Mouse (Mus musculus) kidney, adult 18-20 months (tissue): Measurements from ENCODE around the gene Meioc.

ENCODE experiments used
- DNase-seq: peaks from one replicate; pipeline ENCODE4 v3.0.0; 2021

Meioc gene

DNA sequence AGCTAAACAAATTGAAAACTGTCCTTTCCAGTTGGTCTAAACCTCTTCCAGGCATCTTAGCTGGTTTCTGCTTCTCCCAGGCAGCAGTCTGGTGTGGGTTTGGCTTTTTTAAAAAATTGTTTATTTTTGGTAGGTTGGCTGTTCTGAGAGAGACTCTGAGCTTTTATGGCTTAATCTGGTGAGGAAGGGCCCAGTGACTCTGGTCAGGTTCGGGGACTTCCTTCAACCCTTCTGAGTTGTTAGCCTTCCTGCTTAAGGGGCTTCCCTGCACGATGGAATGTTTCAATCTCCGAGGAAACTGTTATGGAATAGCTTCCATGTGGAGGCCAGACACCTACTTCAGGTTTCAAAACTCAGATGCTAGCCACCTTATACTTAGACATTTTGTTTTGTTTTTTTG, at the start of gene Meioc:
Gene Meioc, plus strand, starts transcription at position 301 of the 400 bp plus-strand sequence.
- no peak for DNase-seq

DNA sequence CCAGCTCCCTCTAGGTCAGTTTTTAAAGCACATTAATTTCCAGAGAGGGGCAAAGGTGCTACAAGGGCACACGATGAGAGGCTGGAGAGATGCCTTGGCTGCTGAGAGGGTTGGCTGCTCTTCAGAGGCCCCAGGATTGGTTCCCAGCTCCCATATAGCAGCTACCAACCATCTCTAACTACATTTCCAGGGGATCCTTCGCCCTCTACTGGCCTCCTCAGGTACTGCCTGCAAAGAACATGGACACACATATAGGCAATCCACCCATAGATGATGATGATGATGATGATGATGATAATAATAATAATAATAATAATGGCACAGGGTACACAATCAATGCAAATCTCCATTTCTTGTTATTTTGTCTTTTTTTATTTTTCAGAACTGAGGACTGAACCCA, 44.1 kb upstream of the Meioc start:
- DNase-seq: no peak

- peak; percentile 21 for DNase-seq
Measured at GRCm38 (mm10) chr11:102623876-102624789, 39.4 kb upstream of the Meioc start.

- DNase-seq: no peak
Measured at GRCm38 (mm10) chr11:102624888-102625407, 38.6 kb upstream of the Meioc start.

DNA sequence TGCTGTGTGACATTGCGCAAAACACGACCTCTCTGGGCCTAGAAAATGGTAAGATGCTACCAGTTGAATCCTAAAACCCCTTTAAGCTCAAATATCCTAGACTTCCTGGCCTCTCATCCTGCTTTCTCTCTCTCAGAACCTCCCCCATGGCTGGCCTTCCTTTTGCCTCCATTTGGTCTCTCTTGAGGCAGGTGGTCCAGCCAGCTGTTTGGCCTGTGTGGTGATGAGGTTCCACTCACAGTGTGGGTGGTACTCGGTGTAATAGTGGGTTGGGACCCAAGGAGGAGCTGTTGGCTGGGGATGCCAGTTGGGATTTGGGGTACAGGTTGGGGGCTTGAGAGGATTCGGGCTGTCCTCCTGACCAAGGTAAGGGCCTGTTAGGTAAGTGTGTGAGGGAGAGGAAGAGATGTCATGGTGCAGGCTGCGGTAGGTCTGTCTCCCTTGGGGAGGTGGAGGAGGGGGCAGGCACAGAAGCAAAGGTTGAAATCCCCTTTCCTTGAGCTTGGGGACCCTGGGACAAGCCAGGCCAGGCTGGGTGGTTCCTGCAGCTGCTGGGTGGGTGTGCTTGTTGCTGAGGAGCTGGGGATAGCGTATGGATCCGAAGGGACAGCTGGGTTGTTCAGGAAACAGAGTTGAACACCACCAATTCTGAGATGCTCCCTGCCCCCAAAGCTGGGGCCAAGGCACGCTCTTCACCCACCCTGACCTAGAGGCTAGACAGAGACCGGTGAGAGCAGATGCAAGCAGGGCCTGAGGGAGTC, 36.2 kb upstream of the Meioc start:
- no peak for DNase-seq

GRCm38 (mm10) chr11:102628529-102628928, 35.0 kb upstream of the Meioc start:
- DNase-seq: no peak

GRCm38 (mm10) chr11:102629375-102629774, 34.1 kb upstream of the Meioc start:
- no peak for DNase-seq

DNA sequence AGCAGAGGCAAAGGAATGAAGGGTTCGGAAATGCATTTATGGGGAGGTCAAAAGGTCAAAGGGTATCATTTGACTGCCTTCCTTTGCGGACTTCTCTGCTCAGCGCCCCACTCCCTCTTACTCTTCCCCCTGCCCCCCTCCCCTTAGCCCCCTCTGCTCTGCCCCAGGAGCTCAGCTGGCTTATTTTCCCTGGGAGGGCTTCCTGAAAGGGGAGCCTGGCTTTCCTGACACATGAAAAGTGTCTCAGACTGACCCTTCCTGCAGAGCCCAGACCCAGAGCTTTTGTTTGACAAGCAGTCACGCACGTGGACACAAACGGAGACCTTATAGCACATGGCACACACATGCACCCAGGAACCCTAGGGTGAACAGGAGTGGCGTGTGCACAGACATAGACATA, 32.8 kb upstream of the Meioc start:
- DNase-seq: no peak

DNA sequence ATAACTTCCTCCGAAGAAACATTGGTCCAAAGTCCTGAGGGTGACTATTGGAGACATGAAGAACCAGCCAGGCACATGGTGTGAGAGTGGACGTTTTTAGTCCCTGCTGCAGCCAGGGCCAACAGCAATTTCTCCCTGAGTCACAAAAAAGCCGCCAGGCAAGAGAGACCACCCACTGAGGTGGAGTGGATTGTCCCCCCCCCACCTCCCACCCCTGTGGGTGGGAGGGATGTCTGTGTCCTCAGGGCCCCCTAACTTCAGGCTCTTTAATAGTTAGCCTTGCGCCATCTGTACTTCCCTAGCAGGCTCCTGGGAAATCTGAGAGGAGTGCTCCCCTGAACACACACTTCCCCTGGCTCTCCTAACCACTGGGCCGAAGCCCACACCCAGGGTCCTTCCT, 32.3 kb upstream of the Meioc start:
- DNase-seq: no peak

GRCm38 (mm10) chr11:102632725-102633124, 30.8 kb upstream of the Meioc start:
- DNase-seq: no peak

GRCm38 (mm10) chr11:102633379-102633778, 30.1 kb upstream of the Meioc start:
- no peak for DNase-seq

GRCm38 (mm10) chr11:102636887-102637286, 26.6 kb upstream of the Meioc start:
- DNase-seq: no peak

- peak; percentile 11 for DNase-seq
Measured at GRCm38 (mm10) chr11:102643891-102644382, 19.6 kb upstream of the Meioc start.

DNA sequence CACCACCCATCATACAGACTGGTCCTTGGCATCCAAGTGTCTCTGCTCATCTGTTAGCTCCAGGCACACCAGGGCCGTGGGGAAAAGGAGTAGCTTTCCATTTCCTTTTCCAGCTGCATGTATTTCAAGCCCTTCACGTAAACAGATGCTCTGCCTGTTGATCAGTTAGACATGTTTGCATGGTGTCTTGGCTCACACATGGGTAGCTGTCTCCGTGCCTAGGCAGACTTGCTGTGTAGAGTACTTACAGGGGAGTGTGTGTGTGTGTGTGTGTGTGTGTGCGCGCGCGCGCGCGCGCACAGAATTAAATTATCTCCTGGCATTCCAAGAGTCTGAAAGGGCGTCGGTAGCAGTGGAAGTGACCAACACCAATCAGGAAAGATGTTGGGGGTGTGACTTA, 17.3 kb upstream of the Meioc start:
- DNase-seq: no peak

DNA sequence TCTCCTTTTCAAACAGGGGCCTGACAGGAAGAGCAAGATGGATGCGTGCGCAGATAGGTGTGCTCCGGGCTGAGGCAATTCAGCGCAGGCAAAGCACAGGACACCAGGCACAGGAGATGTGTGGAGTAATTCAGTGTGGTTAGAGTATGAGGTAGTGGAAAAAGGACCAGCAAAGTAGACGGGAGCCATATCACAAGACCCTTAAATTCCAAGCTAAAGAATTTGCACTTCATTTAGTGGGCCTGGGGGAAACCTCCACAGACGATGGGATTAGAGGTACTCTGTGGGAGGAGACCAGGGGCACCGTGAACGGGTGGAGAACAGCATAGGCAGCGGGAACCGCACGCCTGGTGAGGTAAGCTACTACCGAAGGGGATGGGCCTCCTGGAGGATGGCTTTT, 15.6 kb upstream of the Meioc start:
- no peak for DNase-seq

GRCm38 (mm10) chr11:102651381-102651780, 12.1 kb upstream of the Meioc start:
- peak; percentile 57 for DNase-seq

DNA sequence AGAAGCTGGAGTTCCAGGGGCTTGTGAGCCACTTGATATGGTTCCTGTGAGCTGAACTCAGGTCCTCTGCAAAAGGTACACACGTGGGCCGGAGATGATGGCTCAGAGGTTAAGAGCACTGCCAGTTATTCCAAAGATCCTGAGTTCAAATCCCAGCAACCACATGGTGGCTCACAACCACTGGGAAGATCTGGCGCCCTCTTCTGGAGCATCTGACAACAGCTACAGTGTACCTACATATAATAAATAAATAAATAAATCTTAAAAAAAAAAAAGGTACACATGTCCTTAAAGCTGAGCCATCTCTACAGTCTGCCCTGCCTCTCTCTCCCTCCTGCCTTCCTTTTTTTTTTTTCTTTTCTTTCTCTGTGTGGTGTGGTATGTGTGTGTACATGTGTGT, 10.7 kb upstream of the Meioc start:
- DNase-seq: peak; percentile 9

DNA sequence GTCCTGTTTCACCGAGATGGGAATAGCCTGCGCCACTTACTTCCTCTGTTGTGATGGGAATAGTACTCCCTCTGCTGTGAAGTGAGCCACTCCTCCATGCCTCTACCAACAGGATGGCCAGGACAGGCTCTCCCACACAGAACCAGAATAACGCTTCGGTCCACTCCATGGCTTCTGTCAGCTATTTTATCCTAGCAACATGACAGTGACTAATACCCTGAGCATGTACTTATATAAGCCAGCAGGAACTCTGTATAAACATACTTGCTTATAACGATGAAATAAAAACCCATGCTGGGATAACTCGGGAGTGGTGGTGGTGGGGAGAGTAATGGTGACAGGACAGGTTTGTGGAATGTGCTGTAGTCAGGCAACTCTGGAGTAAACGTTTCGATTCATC, 7.6 kb upstream of the Meioc start:
- DNase-seq: no peak

DNA sequence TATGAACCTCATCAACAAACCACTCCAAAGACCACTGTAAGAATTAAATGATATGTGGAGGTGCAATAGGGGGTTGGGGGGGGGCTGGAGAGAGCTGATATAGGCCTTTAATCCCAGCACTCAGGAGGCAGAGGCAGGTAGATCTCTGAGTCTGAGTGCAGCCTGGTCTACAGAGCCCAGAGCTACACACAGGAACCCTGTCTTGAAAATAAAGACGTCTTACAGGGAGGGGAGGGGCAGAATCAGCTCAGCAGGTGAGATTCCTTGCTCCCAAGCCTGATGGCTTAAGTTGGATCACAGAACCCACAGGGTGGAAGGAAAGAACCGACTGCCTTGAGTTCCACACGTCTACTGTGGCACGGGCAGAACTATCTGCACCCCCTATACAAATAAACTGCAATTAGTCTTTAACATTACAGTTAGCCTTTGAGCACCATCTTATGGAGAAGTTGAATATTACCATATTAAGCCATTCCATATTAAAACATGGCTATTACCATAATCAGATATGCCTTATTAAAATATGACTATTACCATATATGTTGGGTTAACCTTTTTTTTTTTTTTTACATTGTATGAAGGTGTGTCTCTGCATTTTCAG, 7.1 kb upstream of the Meioc start:
- DNase-seq: no peak

DNA sequence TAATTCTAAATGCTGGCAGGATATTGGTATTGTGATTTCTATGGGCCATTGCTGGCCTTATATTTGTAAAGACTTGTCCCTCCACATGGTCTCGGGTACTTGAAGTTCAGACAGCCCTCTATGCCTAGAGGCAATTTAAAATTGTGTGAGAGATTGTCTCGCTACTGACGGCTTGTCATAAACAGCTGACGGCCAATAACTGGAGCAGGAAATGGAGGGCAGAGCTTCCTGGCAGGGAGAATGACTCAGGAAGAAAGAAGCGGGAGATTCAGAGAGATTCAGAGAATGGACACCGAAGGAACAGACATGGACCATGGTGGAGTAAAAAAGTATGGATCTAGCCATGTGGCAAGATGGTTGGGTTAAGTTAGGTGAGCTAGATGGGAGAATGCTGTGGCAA, 6.6 kb upstream of the Meioc start:
- DNase-seq: no peak

DNA sequence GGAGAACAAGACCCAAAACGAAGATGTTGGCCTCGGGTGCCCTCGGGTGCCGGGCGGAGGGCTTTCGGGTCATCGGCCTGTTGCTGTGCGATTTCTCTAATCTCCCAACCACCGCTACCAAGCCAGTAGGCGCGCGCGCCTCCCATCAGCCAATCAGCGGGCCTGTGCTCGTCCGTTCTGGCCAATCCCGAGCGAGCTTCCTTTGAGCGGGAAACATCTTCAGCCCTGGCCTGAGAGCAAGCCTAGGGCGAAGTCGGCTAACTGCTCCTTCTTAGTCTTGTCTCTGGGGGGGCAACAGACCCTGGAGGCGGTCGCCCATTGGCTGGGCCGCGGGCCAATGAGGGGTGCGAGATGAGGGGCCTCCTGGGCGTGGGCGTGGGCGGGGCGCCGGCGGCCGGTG, 1.6 kb downstream of the Meioc start:
- no peak for DNase-seq

- DNase-seq: no peak
Measured at GRCm38 (mm10) chr11:102665637-102666435, 2.3 kb downstream of the Meioc start.
